Mouse (Mus musculus): ENCODE data around the gene Calm1.
"Not testable (repeated sequence)": the region's sequence is repeated elsewhere in the genome, so short reads cannot be mapped to it uniquely, and the experiment has no call there.

DNA sequence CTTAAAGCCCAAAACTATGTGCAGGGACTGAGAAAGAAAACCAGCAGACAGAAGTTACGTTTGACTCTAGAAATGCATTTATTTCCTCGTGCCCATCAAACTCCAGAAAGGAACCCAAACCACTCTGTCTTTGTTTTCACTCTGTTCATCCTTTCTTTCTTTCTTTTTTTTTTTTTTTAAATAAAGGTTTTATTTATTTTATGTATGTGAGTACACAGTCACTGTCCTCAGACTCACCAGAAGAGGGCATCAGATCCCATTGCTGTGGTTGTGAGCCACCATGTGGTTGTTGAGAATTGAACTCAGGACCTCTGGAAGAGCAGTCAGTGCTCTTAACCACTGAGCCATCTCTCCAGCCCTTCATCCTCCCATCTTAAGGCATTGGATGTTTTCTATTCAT, 14.3 kb upstream of the Calm1 start:
- TF ChIP-seq UBTF (IDR thresholded peaks at IDR 0.05; ENCODE audit: low read depth, low read length); EP300 (IDR thresholded peaks at IDR 0.05; ENCODE audit: low read length); ELF1 (IDR thresholded peaks at IDR 0.05; ENCODE audit: low read depth, low read length); ETS1 (conservative IDR thresholded peaks at IDR 0.05; ENCODE audit: low read depth, low read length); IRF4 (IDR thresholded peaks at IDR 0.05; ENCODE audit: low read depth, low read length); CHD2 (IDR thresholded peaks at IDR 0.05; ENCODE audit: low read length): not testable (repeated sequence)
- TF ChIP-seq CTCF (conservative IDR thresholded peaks at IDR 0.05 in 1 of 2, IDR thresholded peaks at IDR 0.05 in 1 of 2; ENCODE audit: low read depth in 2 of 2, low read length in 2 of 2): peak in 1 of 2 experiments; percentile 43; a peak in 2 of 4 replicates
